Mouse (Mus musculus): ENCODE results near the gene Slc6a3.
A peak's percentile ranks its signal among the peaks of the same experiment; 100 is the strongest.

Slc6a3 gene

GRCm38 (mm10) chr13:73591488-73591887 lies 54.9 kb downstream of the Slc6a3 start:
- DNase-seq (ENCODE audit: low read depth, low spot score) = no peak

- no peak for DNase-seq (ENCODE audit: low read depth, low spot score)
These were observed 56.0 kb downstream of the Slc6a3 start for GRCm38 (mm10) chr13:73592546-73592945.

- DNase-seq (ENCODE audit: low read depth, low spot score) = no peak
These were observed 59.7 kb downstream of the Slc6a3 start for GRCm38 (mm10) chr13:73596276-73596675.

GRCm38 (mm10) chr13:73600217-73600616 lies 63.7 kb downstream of the Slc6a3 start:
- no peak for DNase-seq (ENCODE audit: low read depth, low spot score)

GRCm38 (mm10) chr13:73603046-73603445 lies 66.5 kb downstream of the Slc6a3 start:
- DNase-seq (ENCODE audit: low read depth, low spot score) = no peak

- DNase-seq (ENCODE audit: low read depth, low spot score) = peak; percentile 92
These were observed 67.1 kb downstream of the Slc6a3 start, which contains the start of gene Clptm1l for GRCm38 (mm10) chr13:73603522-73604155. Gene Clptm1l, plus strand, starts transcription at chr13:73604006.

GRCm38 (mm10) chr13:73604156-73604957 lies 67.8 kb downstream of the Slc6a3 start:
- DNase-seq (ENCODE audit: low read depth, low spot score) = peak; percentile 11

GRCm38 (mm10) chr13:73618406-73618805 lies 81.9 kb downstream of the Slc6a3 start:
- DNase-seq (ENCODE audit: low read depth, low spot score) = no peak

GRCm38 (mm10) chr13:73620637-73621036 lies 84.1 kb downstream of the Slc6a3 start:
- no peak for DNase-seq (ENCODE audit: low read depth, low spot score)

GRCm38 (mm10) chr13:73626410-73626744 lies 89.8 kb downstream of the Slc6a3 start:
- no peak for DNase-seq (ENCODE audit: low read depth, low spot score)

GRCm38 (mm10) chr13:73626745-73627549 lies 90.4 kb downstream of the Slc6a3 start, which contains the start of gene Tert:
Gene Tert, plus strand, starts transcription at chr13:73626911.
- DNase-seq (ENCODE audit: low read depth, low spot score) = no peak
